Mouse (Mus musculus): ENCODE measurements at regions not wholly inside any gene's neighbourhood (a gene's known extent, or its start where the extent isn't known, plus 50 kb on each side); places are given as distances from the start of the nearest gene placed in this dataset.
A peak's percentile ranks its signal among the peaks of the same experiment; 100 is the strongest.
"Not testable (repeated sequence)": the region's sequence is repeated elsewhere in the genome, so short reads cannot be mapped to it uniquely, and the experiment has no call there.

- peak; percentile 35 to 36 for DNase-seq (ENCODE audit: low spot score in 2 of 2)
These were observed 419.7 kb downstream of the Nova1 start for GRCm38 (mm10) chr12:46398875-46399652.

- no peak for DNase-seq (ENCODE audit: low spot score in 2 of 2)
These were observed 423.5 kb downstream of the Nova1 start for GRCm38 (mm10) chr12:46395245-46395644.

- DNase-seq (ENCODE audit: low spot score in 2 of 2), result no peak
These were observed 425.0 kb downstream of the Nova1 start for GRCm38 (mm10) chr12:46393769-46394168.

- DNase-seq (ENCODE audit: low spot score in 2 of 2), result no peak
These were observed 439.8 kb downstream of the Nova1 start for GRCm38 (mm10) chr12:46378914-46379313.

DNA sequence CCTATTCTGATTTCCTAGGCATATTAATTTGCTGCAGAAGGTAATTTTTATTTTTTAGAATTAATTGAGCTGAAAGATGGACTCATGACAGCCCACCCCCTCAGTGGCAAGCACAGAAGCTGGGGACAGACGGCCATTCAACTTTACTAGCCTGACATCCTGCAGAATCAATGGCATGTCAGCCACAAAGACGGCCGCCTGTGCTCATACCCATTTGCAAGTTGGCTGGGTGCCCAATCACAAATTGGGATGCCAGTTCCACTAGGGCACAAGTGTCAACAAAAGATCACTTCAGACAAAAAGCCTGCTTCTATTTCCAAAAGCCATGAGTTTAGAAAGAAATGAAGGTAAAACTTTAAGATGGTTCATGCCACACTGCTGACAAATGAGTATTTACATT, 447.0 kb downstream of the Nova1 start:
- peak in 1 of 2 experiments; percentile 5 for DNase-seq (ENCODE audit: low spot score in 2 of 2)

DNA sequence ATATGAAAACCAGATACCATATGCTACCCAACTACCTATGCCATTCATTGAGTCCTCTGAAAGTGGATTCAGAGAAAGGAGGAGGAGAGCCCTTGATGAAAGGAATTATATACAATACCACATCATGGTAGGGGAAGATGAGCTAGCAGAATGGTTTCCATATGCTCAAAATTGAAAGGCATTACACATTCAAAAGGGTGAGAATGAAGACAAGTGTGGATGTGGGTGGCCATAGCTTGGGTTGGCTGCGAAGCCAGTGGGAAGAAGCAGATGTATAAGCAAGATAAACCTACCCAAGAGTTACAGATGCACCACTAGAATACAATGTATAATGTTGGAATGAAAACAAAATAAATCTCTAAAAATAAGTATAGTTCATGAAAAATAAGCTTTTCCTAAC, 485.4 kb downstream of the Nova1 start:
- peak in 1 of 2 experiments; percentile 64 for DNase-seq (ENCODE audit: low spot score in 2 of 2)

GRCm38 (mm10) chr12:46327865-46328264, 490.9 kb downstream of the Nova1 start:
- DNase-seq (ENCODE audit: low spot score in 2 of 2), result no peak

DNA sequence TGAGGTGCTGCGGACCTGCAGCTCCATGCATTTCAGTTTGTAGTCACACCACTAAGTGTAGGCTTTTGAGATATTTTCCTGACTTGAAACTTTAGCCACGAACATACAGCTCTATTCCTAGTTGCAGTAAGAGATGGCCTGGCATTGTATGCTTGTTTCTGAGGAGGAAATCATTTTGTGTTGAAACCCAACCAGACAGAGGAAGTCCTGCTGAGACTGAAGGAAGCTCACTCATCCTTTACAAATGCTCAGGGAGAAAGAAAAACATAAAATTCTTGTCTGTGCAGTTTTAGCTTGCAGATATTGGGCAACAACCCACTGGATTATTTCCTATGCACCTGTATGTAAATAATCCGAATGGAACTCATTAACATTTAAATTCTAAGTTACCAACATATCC, 495.5 kb downstream of the Nova1 start:
- no peak for DNase-seq (ENCODE audit: low spot score in 2 of 2)

GRCm38 (mm10) chr12:46303136-46303797, 515.5 kb downstream of the Nova1 start:
- no peak for DNase-seq (ENCODE audit: low spot score in 2 of 2)

DNA sequence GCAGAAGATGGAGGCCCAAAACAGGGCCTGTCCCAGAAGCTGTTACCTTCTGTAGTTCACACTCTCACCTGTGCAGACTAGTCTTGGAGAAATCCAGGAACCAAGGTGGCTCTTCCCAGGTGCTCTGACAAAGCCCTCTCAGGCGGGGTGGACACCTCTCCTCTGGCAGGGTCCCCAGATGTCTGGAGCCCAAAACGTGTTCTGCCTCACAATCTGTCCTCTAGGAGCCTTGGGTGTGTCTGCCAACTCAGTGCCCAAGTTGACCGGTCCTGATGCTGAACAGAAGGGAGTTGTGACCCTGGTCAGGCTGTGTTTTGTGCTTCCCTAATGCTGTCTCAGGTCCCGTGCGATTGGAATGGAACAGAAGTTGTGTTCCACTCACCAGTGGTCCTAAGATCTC, 519.8 kb downstream of the Nova1 start:
- no peak for DNase-seq (ENCODE audit: low spot score in 2 of 2)

DNA sequence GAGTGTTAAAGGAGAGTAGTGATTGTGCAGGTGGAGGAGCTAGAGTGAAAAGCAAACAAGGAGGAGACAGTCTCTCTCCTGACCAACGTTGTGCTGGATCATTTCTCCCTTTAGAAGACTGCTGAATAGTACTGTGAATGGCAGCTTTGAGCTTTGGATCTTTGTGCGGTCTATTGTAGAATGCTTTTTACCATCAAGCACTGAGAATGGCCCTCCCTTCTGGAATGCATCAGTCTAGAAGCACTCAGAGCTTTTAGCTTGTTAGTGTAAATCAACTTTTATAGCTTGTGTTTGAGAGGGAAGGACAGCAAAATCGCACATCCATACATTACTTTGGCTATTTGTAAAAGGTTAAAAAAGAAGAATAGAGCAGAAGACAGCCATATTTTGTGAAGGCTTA, 534.2 kb downstream of the Nova1 start:
- DNase-seq (ENCODE audit: low spot score in 2 of 2), result no peak

- DNase-seq (ENCODE audit: low spot score in 2 of 2), result no peak
These were observed 570.2 kb downstream of the Nova1 start for GRCm38 (mm10) chr12:46248402-46249018.

- no peak for DNase-seq (ENCODE audit: low spot score in 2 of 2)
These were observed 573.8 kb downstream of the Nova1 start for GRCm38 (mm10) chr12:46244925-46245324.

- no peak for DNase-seq (ENCODE audit: low spot score in 2 of 2)
These were observed 586.4 kb downstream of the Nova1 start for GRCm38 (mm10) chr12:46232359-46232758.

DNA sequence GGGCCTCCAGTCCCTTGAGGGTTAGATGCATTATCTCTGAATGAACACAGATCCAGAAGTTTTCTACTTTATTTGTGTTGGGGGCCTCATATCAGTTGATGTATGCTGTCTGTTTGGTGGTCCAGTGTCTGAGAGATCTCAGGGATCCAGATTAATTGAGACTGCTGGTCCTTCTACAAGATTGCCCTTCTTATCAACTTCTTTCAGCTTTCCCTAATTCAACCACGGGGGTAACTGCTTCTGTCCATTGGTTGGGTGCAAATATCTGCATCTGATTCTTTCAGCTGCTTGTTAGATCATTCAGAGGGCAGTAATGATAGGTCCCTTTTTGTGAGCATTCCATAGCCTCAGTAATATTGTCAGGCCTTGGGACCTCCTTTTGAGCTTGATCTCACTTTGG, 603.4 kb downstream of the Nova1 start:
- not testable (repeated sequence) for DNase-seq (ENCODE audit: low spot score in 2 of 2)

DNA sequence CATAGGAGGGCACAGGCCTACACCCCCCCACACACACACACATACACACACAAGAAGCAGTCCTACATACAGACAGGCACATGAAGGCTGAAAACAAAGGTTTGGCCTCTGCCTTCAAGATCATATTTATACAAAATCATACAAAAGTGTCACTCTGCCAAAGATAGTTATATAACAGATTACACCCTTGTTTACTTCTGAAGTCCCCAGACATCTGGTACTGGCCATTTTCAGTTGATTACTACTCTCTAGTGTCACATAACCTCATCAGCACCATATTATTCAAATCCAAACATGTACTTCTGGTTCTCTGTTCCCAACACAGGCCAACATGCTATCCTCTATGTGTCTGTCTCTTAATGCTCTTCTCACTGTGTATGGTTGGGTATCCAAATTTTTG, 619.7 kb downstream of the Nova1 start:
- DNase-seq (ENCODE audit: low spot score in 2 of 2), result no peak

GRCm38 (mm10) chr12:46197482-46198101, 621.1 kb downstream of the Nova1 start:
- DNase-seq (ENCODE audit: low spot score in 2 of 2), result no peak

DNA sequence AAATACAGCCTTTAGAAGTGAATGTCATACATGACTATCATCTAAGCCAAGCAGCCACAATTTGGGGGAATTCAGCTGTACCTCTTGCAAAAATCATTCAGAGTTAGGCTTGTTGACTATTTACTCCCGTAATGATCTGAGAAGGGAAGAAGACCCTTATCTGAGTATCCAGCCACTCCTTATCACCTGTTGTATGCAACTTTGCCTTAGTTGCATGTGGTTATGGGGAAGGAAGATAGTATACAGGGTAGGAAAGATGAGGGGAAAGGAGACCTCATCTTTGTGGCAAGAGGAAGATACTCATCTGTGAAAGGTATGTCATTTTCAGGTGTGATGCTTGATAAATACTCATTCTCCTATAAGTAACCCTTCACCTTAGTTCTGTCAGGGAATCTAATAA, 624.6 kb downstream of the Nova1 start:
- no peak for DNase-seq (ENCODE audit: low spot score in 2 of 2)
